Mouse (Mus musculus): ENCODE results near the gene Rhd. TPM values are rescaled to one million over a fixed set of nuclear protein-coding genes. Genes with fewer than 3 reads are reported as not detected.
"Not testable (repeated sequence)": the region's sequence is repeated elsewhere in the genome, so short reads cannot be mapped to it uniquely, and the experiment has no call there.

The Rhd gene
- polyA plus RNA-seq, 1 experiment = 84.0 TPM

DNA sequence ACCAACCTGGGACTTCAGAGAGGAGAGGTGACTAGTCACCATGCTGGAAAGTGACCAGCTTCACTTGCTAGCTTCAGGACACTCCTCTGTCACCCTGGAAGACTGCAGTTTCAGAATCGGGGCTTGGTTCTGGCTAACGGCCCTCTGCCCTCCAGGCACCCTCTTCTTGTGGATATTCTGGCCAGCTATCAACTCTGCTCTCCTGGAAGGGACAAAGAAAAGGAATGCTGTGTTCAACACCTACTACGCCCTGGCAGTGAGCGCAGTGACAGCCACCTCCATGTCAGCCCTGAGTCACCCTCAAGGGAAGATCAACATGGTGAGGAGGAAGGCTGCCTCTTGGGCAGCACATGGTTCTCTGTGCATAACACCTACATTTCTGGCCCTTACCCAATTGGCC, 20.0 kb downstream of the Rhd start:
- no peak for DNase-seq (ENCODE audit: low read depth in 1 of 2, low spot score in 2 of 2)
- Histone ChIP-seq H3K36me3 (ENCODE audit: control insufficient read depth, insufficient read depth, low read length) (no peaks in the 10 kb centered on the region), H3K27ac (ENCODE audit: insufficient read depth, low read length) (no peak overlapping the region), H3K4me1 (ENCODE audit: control insufficient read depth, insufficient read depth, insufficient read length) (no peaks in the 10 kb centered on the region; the same call in 1 of the 2 replicates), H3K27me3 (ENCODE audit: control insufficient read depth, insufficient read depth, low read length) (no peaks in the 10 kb centered on the region), H3K4me3 (ENCODE audit: extremely low read depth, insufficient read depth, insufficient read length) (no peak overlapping the region)
- WGBS = 100% methylated on average over 4 of the region's 4 CpGs
- TF ChIP-seq CTCF (IDR thresholded peaks at IDR 0.05; ENCODE audit: extremely low read depth, insufficient read depth, insufficient read length, insufficient replicate concordance) = no peak
- no peak for TF ChIP-seq POLR2A (IDR thresholded peaks at IDR 0.05; ENCODE audit: low read depth, low read length)

DNA sequence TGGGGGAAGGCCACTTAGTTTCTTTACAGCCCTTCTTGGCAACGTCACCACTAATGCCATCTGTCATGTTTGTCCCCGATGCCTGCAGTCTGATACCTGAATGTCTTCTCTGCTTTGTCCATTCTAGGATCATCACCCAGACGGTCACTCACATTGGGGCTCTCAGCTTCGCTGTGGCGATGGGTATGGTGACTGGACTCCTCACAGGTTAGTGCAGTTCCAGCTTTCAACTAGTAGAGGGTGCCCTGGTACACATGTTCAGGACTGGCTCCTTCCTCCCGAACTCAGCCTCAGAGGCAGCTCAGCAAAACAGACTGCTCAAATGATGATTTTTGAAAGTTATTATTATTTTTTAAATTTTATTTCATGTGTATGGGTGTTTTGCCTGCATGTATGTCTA, 27.8 kb downstream of the Rhd start:
- no peak for TF ChIP-seq CTCF (IDR thresholded peaks at IDR 0.05; ENCODE audit: extremely low read depth, insufficient read depth, insufficient read length, insufficient replicate concordance)
- TF ChIP-seq POLR2A (IDR thresholded peaks at IDR 0.05; ENCODE audit: low read depth, low read length) = no peak
- H3K36me3 ChIP-seq (ENCODE audit: control insufficient read depth, insufficient read depth, low read length) = peaks cover 15% of the 10 kb centered on the region
- no peaks in the 10 kb centered on the region for H3K27me3 ChIP-seq (ENCODE audit: control insufficient read depth, insufficient read depth, low read length)
- H3K4me3 ChIP-seq (ENCODE audit: extremely low read depth, insufficient read depth, insufficient read length) = no peak overlapping the region
- no peaks in the 10 kb centered on the region for H3K4me1 ChIP-seq (ENCODE audit: control insufficient read depth, insufficient read depth, insufficient read length)
- 64% methylated on average over 6 of the region's 6 CpGs for WGBS
- DNase-seq (ENCODE audit: low read depth in 1 of 2, low spot score in 2 of 2) = peak in 1 of 2 experiments; percentile 63
- no peak overlapping the region for H3K27ac ChIP-seq (ENCODE audit: insufficient read depth, low read length)

DNA sequence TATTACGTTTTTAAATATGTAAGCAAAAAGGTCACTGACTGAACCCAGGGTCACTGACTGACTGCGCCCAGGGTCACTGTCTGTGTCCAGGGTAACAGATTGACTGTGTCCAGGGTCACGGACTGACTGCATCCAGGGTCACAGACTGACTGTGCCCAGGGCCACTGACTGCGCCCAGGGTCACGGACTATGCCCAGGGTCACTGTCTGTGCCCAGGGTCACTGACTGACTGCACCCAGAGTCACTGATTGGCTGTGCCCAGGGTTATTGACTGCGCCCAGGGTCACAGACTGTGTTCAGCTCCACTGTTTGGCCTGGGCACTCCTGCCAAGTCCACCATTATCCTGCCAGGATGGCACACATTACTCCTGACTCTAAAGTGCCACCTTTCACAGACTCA, 32.9 kb downstream of the Rhd start:
- H3K4me3 ChIP-seq (ENCODE audit: extremely low read depth, insufficient read depth, insufficient read length) = no peak overlapping the region
- H3K27me3 ChIP-seq (ENCODE audit: control insufficient read depth, insufficient read depth, low read length) = no peaks in the 10 kb centered on the region
- WGBS = 93% methylated on average over 6 of the region's 6 CpGs
- TF ChIP-seq CTCF (IDR thresholded peaks at IDR 0.05; ENCODE audit: extremely low read depth, insufficient read depth, insufficient read length, insufficient replicate concordance) (no peak), POLR2A (IDR thresholded peaks at IDR 0.05; ENCODE audit: low read depth, low read length) (no peak)
- H3K36me3 ChIP-seq (ENCODE audit: control insufficient read depth, insufficient read depth, low read length) = peaks cover 48% of the 10 kb centered on the region
- no peak overlapping the region for H3K27ac ChIP-seq (ENCODE audit: insufficient read depth, low read length)
- DNase-seq (ENCODE audit: low read depth in 1 of 2, low spot score in 2 of 2) = no peak
- no peaks in the 10 kb centered on the region for H3K4me1 ChIP-seq (ENCODE audit: control insufficient read depth, insufficient read depth, insufficient read length)

- peaks cover 66% of the 10 kb centered on the region for H3K36me3 ChIP-seq (ENCODE audit: control insufficient read depth, insufficient read depth, low read length)
- H3K27me3 ChIP-seq (ENCODE audit: control insufficient read depth, insufficient read depth, low read length) = no peaks in the 10 kb centered on the region
- no peaks in the 10 kb centered on the region for H3K4me1 ChIP-seq (ENCODE audit: control insufficient read depth, insufficient read depth, insufficient read length)
- H3K27ac ChIP-seq (ENCODE audit: insufficient read depth, low read length) = no peak overlapping the region
- 95% methylated on average over 8 of the region's 8 CpGs for WGBS
- TF ChIP-seq CTCF (IDR thresholded peaks at IDR 0.05; ENCODE audit: extremely low read depth, insufficient read depth, insufficient read length, insufficient replicate concordance) (no peak), POLR2A (IDR thresholded peaks at IDR 0.05; ENCODE audit: low read depth, low read length) (no peak)
- no peak overlapping the region for H3K4me3 ChIP-seq (ENCODE audit: extremely low read depth, insufficient read depth, insufficient read length)
- DNase-seq (ENCODE audit: low read depth in 1 of 2, low spot score in 2 of 2) = no peak
These were observed 36.8 kb downstream of the Rhd start for GRCm38 (mm10) chr4:134901126-134901525.

- 85% methylated on average over 7 of the region's 7 CpGs for WGBS
- Histone ChIP-seq H3K4me1 (ENCODE audit: control insufficient read depth, insufficient read depth, insufficient read length) (no peaks in the 10 kb centered on the region), H3K27ac (ENCODE audit: insufficient read depth, low read length) (no peak overlapping the region), H3K27me3 (ENCODE audit: control insufficient read depth, insufficient read depth, low read length) (no peaks in the 10 kb centered on the region), H3K4me3 (ENCODE audit: extremely low read depth, insufficient read depth, insufficient read length) (no peak overlapping the region), H3K36me3 (ENCODE audit: control insufficient read depth, insufficient read depth, low read length) (peaks cover 70% of the 10 kb centered on the region)
- DNase-seq (ENCODE audit: low read depth in 1 of 2, low spot score in 2 of 2) = no peak
- no peak for TF ChIP-seq POLR2A (IDR thresholded peaks at IDR 0.05; ENCODE audit: low read depth, low read length)
- no peak for TF ChIP-seq CTCF (IDR thresholded peaks at IDR 0.05; ENCODE audit: extremely low read depth, insufficient read depth, insufficient read length, insufficient replicate concordance)
These were observed 38.7 kb downstream of the Rhd start for GRCm38 (mm10) chr4:134903046-134903445.

DNA sequence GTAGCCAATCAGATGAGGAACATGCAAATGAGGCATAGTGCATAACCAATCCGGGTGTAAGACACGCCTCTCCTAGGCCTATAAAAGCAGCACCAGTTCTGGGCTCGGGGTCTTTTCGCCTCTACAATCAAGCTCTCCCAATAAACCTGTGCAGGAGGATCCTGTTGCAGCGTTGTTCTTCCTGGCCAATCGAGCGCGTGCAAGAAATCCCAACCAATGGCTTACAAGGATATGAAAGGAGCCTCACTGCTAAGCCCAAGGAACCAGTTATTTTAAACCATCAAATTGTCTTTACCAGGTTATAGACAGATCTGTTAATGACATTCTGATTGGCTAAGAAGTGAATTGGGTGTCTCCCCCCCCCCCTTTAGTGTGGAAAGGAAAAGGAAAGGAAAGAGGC, 47.1 kb downstream of the Rhd start:
- DNase-seq (ENCODE audit: low read depth in 1 of 2, low spot score in 2 of 2); H3K27ac ChIP-seq (ENCODE audit: insufficient read depth, low read length); H3K4me1 ChIP-seq (ENCODE audit: control insufficient read depth, insufficient read depth, insufficient read length); H3K27me3 ChIP-seq (ENCODE audit: control insufficient read depth, insufficient read depth, low read length); H3K4me3 ChIP-seq (ENCODE audit: extremely low read depth, insufficient read depth, insufficient read length): not testable (repeated sequence)
- 97% methylated on average over 8 of the region's 8 CpGs for WGBS
- H3K36me3 ChIP-seq (ENCODE audit: control insufficient read depth, insufficient read depth, low read length) = peaks cover 25% of the 10 kb centered on the region

- H3K27ac ChIP-seq (ENCODE audit: insufficient read depth, low read length) = no peak overlapping the region
- WGBS = 29% methylated on average over 3 of the region's 3 CpGs
These were observed 49.1 kb downstream of the Rhd start for GRCm38 (mm10) chr4:134913413-134913812.

More at GRCm38 (mm10) chr4:134913413-134913812, 49.1 kb downstream of the Rhd start:
- peak; percentile 67; the same call in 1 of the 2 replicates for TF ChIP-seq CTCF (IDR thresholded peaks at IDR 0.05; ENCODE audit: extremely low read depth, insufficient read depth, insufficient read length, insufficient replicate concordance)
- no peak for TF ChIP-seq POLR2A (IDR thresholded peaks at IDR 0.05; ENCODE audit: low read depth, low read length)
- Histone ChIP-seq H3K4me3 (ENCODE audit: extremely low read depth, insufficient read depth, insufficient read length) (no peak overlapping the region), H3K36me3 (ENCODE audit: control insufficient read depth, insufficient read depth, low read length) (peaks cover 9% of the 10 kb centered on the region), H3K4me1 (ENCODE audit: control insufficient read depth, insufficient read depth, insufficient read length) (peaks cover 13% of the 10 kb centered on the region; the same call in 1 of the 2 replicates), H3K27me3 (ENCODE audit: control insufficient read depth, insufficient read depth, low read length) (no peaks in the 10 kb centered on the region)
- peak; percentile 63 to 73 for DNase-seq (ENCODE audit: low read depth in 1 of 2, low spot score in 2 of 2)

Data from spleen, adult 2 months (tissue).